Mouse (Mus musculus): ENCODE measurements around the gene Crnkl1. TPM values are rescaled to one million over a fixed set of nuclear protein-coding genes. Genes with fewer than 3 reads are reported as not detected.

Crnkl1 gene
- polyA plus RNA-seq, 1 experiment from 2014 or later, result 12.6 TPM

GRCm38 (mm10) chr2:145884913-145885785, 49.7 kb downstream of the Crnkl1 start:
- Histone ChIP-seq H3K9ac (ENCODE audit: low read depth, low read length) (no peak overlapping the region), H3K27ac (ENCODE audit: low read length) (peak overlapping the region; percentile 37; the same call in 1 of the 2 replicates), H3K4me3 (ENCODE audit: low read depth, low read length) (no peak overlapping the region), H3K4me1 (ENCODE audit: control insufficient read depth, low read depth, low read length) (no peaks in the 10 kb centered on the region; the same call in 1 of the 2 replicates), H3K27me3 (ENCODE audit: control insufficient read depth, insufficient read depth, low read depth, low read length) (no peaks in the 10 kb centered on the region), H3K36me3 (ENCODE audit: control insufficient read depth, insufficient read depth) (no peaks in the 10 kb centered on the region), H3K9me3 (replicated peaks; ENCODE audit: control insufficient read depth, low read length) (no peaks in the 10 kb centered on the region), H3K4me2 (ENCODE audit: low read depth, low read length) (no peak overlapping the region)
- WGBS (ENCODE audit: insufficient replicate concordance), result 55% methylated on average over 14 of the region's 14 CpGs
- ATAC-seq (ENCODE audit: low read depth), result peak; percentile 25; the same call in 1 of the 2 replicates

- Histone ChIP-seq H3K4me2 (ENCODE audit: low read depth, low read length) (no peak overlapping the region), H3K36me3 (ENCODE audit: control insufficient read depth, insufficient read depth) (no peaks in the 10 kb centered on the region; the same call in 1 of the 2 replicates), H3K9ac (ENCODE audit: low read depth, low read length) (no peak overlapping the region), H3K27me3 (ENCODE audit: control insufficient read depth, insufficient read depth, low read depth, low read length) (no peaks in the 10 kb centered on the region), H3K4me1 (ENCODE audit: control insufficient read depth, low read depth, low read length) (no peaks in the 10 kb centered on the region; the same call in 1 of the 2 replicates), H3K4me3 (ENCODE audit: low read depth, low read length) (no peak overlapping the region), H3K9me3 (replicated peaks; ENCODE audit: control insufficient read depth, low read length) (no peaks in the 10 kb centered on the region), H3K27ac (ENCODE audit: low read length) (peak overlapping the region; percentile 37)
- no peak; the same call in 1 of the 2 replicates for ATAC-seq (ENCODE audit: low read depth)
- 24% methylated on average over 17 of the region's 17 CpGs for WGBS (ENCODE audit: insufficient replicate concordance)
These were observed 50.5 kb downstream of the Crnkl1 start for GRCm38 (mm10) chr2:145884036-145884912.

GRCm38 (mm10) chr2:145882398-145882797, 52.4 kb downstream of the Crnkl1 start:
- no peaks in the 10 kb centered on the region for H3K9me3 ChIP-seq (replicated peaks; ENCODE audit: control insufficient read depth, low read length)
- no peak overlapping the region for H3K27ac ChIP-seq (ENCODE audit: low read length)
- no peak for ATAC-seq (ENCODE audit: low read depth)
- no peak overlapping the region for H3K4me3 ChIP-seq (ENCODE audit: low read depth, low read length)
- no peak overlapping the region for H3K9ac ChIP-seq (ENCODE audit: low read depth, low read length)
- H3K27me3 ChIP-seq (ENCODE audit: control insufficient read depth, insufficient read depth, low read depth, low read length), result no peaks in the 10 kb centered on the region
- no peaks in the 10 kb centered on the region; the same call in 1 of the 2 replicates for H3K36me3 ChIP-seq (ENCODE audit: control insufficient read depth, insufficient read depth)
- H3K4me1 ChIP-seq (ENCODE audit: control insufficient read depth, low read depth, low read length), result no peaks in the 10 kb centered on the region
- 12% methylated on average over 2 of the region's 2 CpGs for WGBS (ENCODE audit: insufficient replicate concordance)
- no peak overlapping the region for H3K4me2 ChIP-seq (ENCODE audit: low read depth, low read length)

GRCm38 (mm10) chr2:145881932-145882331, 52.9 kb downstream of the Crnkl1 start:
- no peak overlapping the region for H3K4me3 ChIP-seq (ENCODE audit: low read depth, low read length)
- H3K4me2 ChIP-seq (ENCODE audit: low read depth, low read length), result no peak overlapping the region
- no peak overlapping the region for H3K27ac ChIP-seq (ENCODE audit: low read length)
- no peaks in the 10 kb centered on the region for H3K4me1 ChIP-seq (ENCODE audit: control insufficient read depth, low read depth, low read length)
- 60% methylated on average over 5 of the region's 5 CpGs for WGBS (ENCODE audit: insufficient replicate concordance)
- no peaks in the 10 kb centered on the region; the same call in 1 of the 2 replicates for H3K36me3 ChIP-seq (ENCODE audit: control insufficient read depth, insufficient read depth)
- no peaks in the 10 kb centered on the region for H3K9me3 ChIP-seq (replicated peaks; ENCODE audit: control insufficient read depth, low read length)
- H3K9ac ChIP-seq (ENCODE audit: low read depth, low read length), result no peak overlapping the region
- no peaks in the 10 kb centered on the region for H3K27me3 ChIP-seq (ENCODE audit: control insufficient read depth, insufficient read depth, low read depth, low read length)
- ATAC-seq (ENCODE audit: low read depth), result no peak

GRCm38 (mm10) chr2:145880887-145881747, 53.7 kb downstream of the Crnkl1 start:
- Histone ChIP-seq H3K4me1 (ENCODE audit: control insufficient read depth, low read depth, low read length) (no peaks in the 10 kb centered on the region), H3K9me3 (replicated peaks; ENCODE audit: control insufficient read depth, low read length) (no peaks in the 10 kb centered on the region), H3K27me3 (ENCODE audit: control insufficient read depth, insufficient read depth, low read depth, low read length) (no peaks in the 10 kb centered on the region), H3K27ac (ENCODE audit: low read length) (no peak overlapping the region), H3K4me2 (ENCODE audit: low read depth, low read length) (no peak overlapping the region), H3K4me3 (ENCODE audit: low read depth, low read length) (no peak overlapping the region), H3K36me3 (ENCODE audit: control insufficient read depth, insufficient read depth) (no peaks in the 10 kb centered on the region; the same call in 1 of the 2 replicates), H3K9ac (ENCODE audit: low read depth, low read length) (no peak overlapping the region)
- no peak for ATAC-seq (ENCODE audit: low read depth)
- WGBS (ENCODE audit: insufficient replicate concordance), result 42% methylated on average over 11 of the region's 11 CpGs

GRCm38 (mm10) chr2:145877191-145877590, 57.6 kb downstream of the Crnkl1 start:
- Histone ChIP-seq H3K4me2 (ENCODE audit: low read depth, low read length) (no peak overlapping the region), H3K27ac (ENCODE audit: low read length) (no peak overlapping the region), H3K4me3 (ENCODE audit: low read depth, low read length) (no peak overlapping the region), H3K4me1 (ENCODE audit: control insufficient read depth, low read depth, low read length) (no peaks in the 10 kb centered on the region), H3K36me3 (ENCODE audit: control insufficient read depth, insufficient read depth) (no peaks in the 10 kb centered on the region; the same call in 1 of the 2 replicates), H3K9ac (ENCODE audit: low read depth, low read length) (no peak overlapping the region), H3K9me3 (replicated peaks; ENCODE audit: control insufficient read depth, low read length) (no peaks in the 10 kb centered on the region), H3K27me3 (ENCODE audit: control insufficient read depth, insufficient read depth, low read depth, low read length) (no peaks in the 10 kb centered on the region)
- 58% methylated on average over 3 of the region's 3 CpGs for WGBS (ENCODE audit: insufficient replicate concordance)
- no peak for ATAC-seq (ENCODE audit: low read depth)

GRCm38 (mm10) chr2:145874879-145875482, 59.8 kb downstream of the Crnkl1 start:
- Histone ChIP-seq H3K9me3 (replicated peaks; ENCODE audit: control insufficient read depth, low read length) (no peaks in the 10 kb centered on the region), H3K4me3 (ENCODE audit: low read depth, low read length) (no peak overlapping the region), H3K9ac (ENCODE audit: low read depth, low read length) (no peak overlapping the region), H3K4me2 (ENCODE audit: low read depth, low read length) (no peak overlapping the region), H3K4me1 (ENCODE audit: control insufficient read depth, low read depth, low read length) (no peaks in the 10 kb centered on the region), H3K36me3 (ENCODE audit: control insufficient read depth, insufficient read depth) (no peaks in the 10 kb centered on the region; the same call in 1 of the 2 replicates), H3K27ac (ENCODE audit: low read length) (no peak overlapping the region), H3K27me3 (ENCODE audit: control insufficient read depth, insufficient read depth, low read depth, low read length) (no peaks in the 10 kb centered on the region)
- 46% methylated on average over 3 of the region's 3 CpGs for WGBS (ENCODE audit: insufficient replicate concordance)
- no peak for ATAC-seq (ENCODE audit: low read depth)

GRCm38 (mm10) chr2:145873953-145874352, 60.9 kb downstream of the Crnkl1 start:
- no peak for ATAC-seq (ENCODE audit: low read depth)
- Histone ChIP-seq H3K9ac (ENCODE audit: low read depth, low read length) (no peak overlapping the region), H3K4me3 (ENCODE audit: low read depth, low read length) (no peak overlapping the region), H3K9me3 (replicated peaks; ENCODE audit: control insufficient read depth, low read length) (no peaks in the 10 kb centered on the region), H3K27me3 (ENCODE audit: control insufficient read depth, insufficient read depth, low read depth, low read length) (no peaks in the 10 kb centered on the region), H3K36me3 (ENCODE audit: control insufficient read depth, insufficient read depth) (no peaks in the 10 kb centered on the region), H3K27ac (ENCODE audit: low read length) (no peak overlapping the region), H3K4me2 (ENCODE audit: low read depth, low read length) (no peak overlapping the region), H3K4me1 (ENCODE audit: control insufficient read depth, low read depth, low read length) (no peaks in the 10 kb centered on the region)
- 71% methylated on average over 1 of the region's 1 CpGs for whole genome bisulfite sequencing (ENCODE audit: insufficient replicate concordance)

All from liver, embryonic 16.5 days (tissue).